26 mouse cellular contexts compared by ENCODE assay signal in the genomic region with DNA sequence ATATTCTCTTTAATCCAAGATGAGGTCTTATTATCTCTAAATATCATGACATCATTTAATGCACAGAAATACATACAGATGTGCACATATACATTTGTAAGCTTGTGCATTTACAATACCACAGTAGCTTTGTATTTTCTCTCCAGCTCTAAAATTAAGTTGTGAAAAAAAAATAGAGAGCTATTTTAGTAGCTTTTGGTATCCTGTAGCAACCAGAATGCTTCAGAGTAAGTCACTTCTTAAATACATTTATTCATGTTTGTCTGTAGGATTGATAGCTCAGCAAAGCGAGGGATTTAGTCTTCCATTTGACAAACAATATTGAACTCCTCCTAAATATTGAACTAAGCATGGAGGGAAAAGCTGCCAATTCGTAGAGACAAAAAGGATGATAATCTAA.
"Had no signal": no experiment of that assay in that cellular context is flagged by ENCODE, and none has a peak within 500 bp of the region (broad histone marks: within the 10 kb centered on the region; RNA-seq: fewer than 3 reads in every experiment).

No protein-coding gene starts in this region.

- H3K27ac ChIP-seq: gastrocnemius, adult 2 months; heart, embryonic 10.5 days; hindbrain, embryonic 10.5 days; hindbrain, embryonic 12.5 days; hindbrain, embryonic 14.5 days; intestine, embryonic 15.5 days; limb, embryonic 13.5 days; limb, embryonic 15.5 days; liver, embryonic 12.5 days; liver, embryonic 14.5 days had no signal

- ATAC-seq: hindbrain, embryonic 16.5 days; inflammation-experienced regulatory T-cells, adult 6 months; intestine, embryonic 15.5 days; intestine, postnatal 0 days; liver, embryonic 12.5 days had no signal

- H3K36me3 ChIP-seq: heart, embryonic 10.5 days; heart, embryonic 12.5 days; hindbrain, embryonic 10.5 days; hindbrain, embryonic 12.5 days; intestine, embryonic 15.5 days; limb, embryonic 13.5 days; limb, embryonic 15.5 days; liver, embryonic 12.5 days had no signal

- H3K27me3 ChIP-seq: heart, embryonic 12.5 days; hindbrain, embryonic 12.5 days; intestine, embryonic 15.5 days; limb, embryonic 13.5 days; limb, embryonic 15.5 days; liver, embryonic 12.5 days had no signal

- DNase-seq: gastrocnemius, adult 2 months; gastrocnemius, postnatal 10 days; gastrocnemius, postnatal 25 days; heart, adult 18-20 months; heart, postnatal 10 days; heart, postnatal 4 days; kidney, adult 18-20 months; kidney, adult 8-10 months; kidney, postnatal 10 days; kidney, postnatal 25 days; layer of hippocampus, adult 9-11 months; layer of hippocampus, postnatal 36 days; left cerebral cortex, postnatal 4 days had no signal

- H3K4me1 ChIP-seq: heart, embryonic 10.5 days; heart, embryonic 12.5 days; hindbrain, embryonic 12.5 days; limb, embryonic 13.5 days; limb, embryonic 15.5 days; liver, embryonic 12.5 days had no signal

- H3K9ac ChIP-seq: heart, embryonic 12.5 days; hindbrain, embryonic 12.5 days; hindbrain, embryonic 14.5 days; intestine, embryonic 15.5 days; limb, embryonic 13.5 days; limb, embryonic 15.5 days; liver, embryonic 12.5 days; liver, embryonic 14.5 days had no signal

- H3K9me3 ChIP-seq: heart, embryonic 10.5 days; heart, embryonic 12.5 days; hindbrain, embryonic 10.5 days; hindbrain, embryonic 12.5 days; intestine, embryonic 15.5 days; limb, embryonic 13.5 days; limb, embryonic 15.5 days; liver, embryonic 12.5 days had no signal

- H3K4me2 ChIP-seq: heart, embryonic 12.5 days; hindbrain, embryonic 12.5 days; hindbrain, embryonic 14.5 days; intestine, embryonic 15.5 days; limb, embryonic 13.5 days; limb, embryonic 15.5 days; liver, embryonic 12.5 days had no signal

- H3K4me3 ChIP-seq: gastrocnemius, adult 2 months; heart, embryonic 10.5 days; heart, embryonic 12.5 days; hindbrain, embryonic 10.5 days; hindbrain, embryonic 12.5 days; intestine, embryonic 15.5 days; limb, embryonic 13.5 days; limb, embryonic 15.5 days; liver, embryonic 12.5 days had no signal
